In genomic region chr2:164952448-164952847, GRCm38 (mm10) we compare ENCODE assay signal across 11 mouse cellular contexts. TPM values are rescaled to one million over a fixed set of nuclear protein-coding genes. Genes with fewer than 3 reads are reported as not detected.
DNase-seq lines count a peak whose midpoint lies in the region; ATAC-seq and TF ChIP-seq lines count a peak whose summit lies in the region.
"Had no signal": no experiment of that assay in that cellular context is flagged by ENCODE, and none has a peak within 500 bp of the region (broad histone marks: within the 10 kb centered on the region; RNA-seq: fewer than 3 reads in every experiment).

No protein-coding gene starts in this region.

- TF ChIP-seq EP300 in stomach, postnatal 0 days (optimal IDR thresholded peaks at IDR 0.05): no peak

- no peak for DNase-seq in hindbrain, postnatal 0 days (ENCODE audit: low spot score)
- DNase-seq in hindbrain, embryonic 14.5 days (ENCODE audit: low spot score): no peak
- DNase-seq in neural tube, embryonic 10.5 days (ENCODE audit: extremely low spot score, low spot score): no peak
- DNase-seq in R1 (ENCODE audit: low read depth, low spot score): peak; percentile 62
- DNase-seq in stomach, postnatal 0 days (ENCODE audit: low spot score): peak; percentile 39
- DNase-seq in adrenal gland, postnatal 4 days (ENCODE audit: low spot score in 2 of 2): no peak
- DNase-seq: kidney, postnatal 10 days had no signal

- no peaks in the 10 kb centered on the region for H3K36me3 ChIP-seq in hindbrain, postnatal 0 days (ENCODE audit: insufficient read depth, low read length)
- H3K36me3 ChIP-seq in hindbrain, embryonic 14.5 days (replicated peaks; ENCODE audit: control insufficient read depth, insufficient read depth): no peaks in the 10 kb centered on the region
- no peaks in the 10 kb centered on the region for H3K36me3 ChIP-seq in neural tube, embryonic 12.5 days
- no peaks in the 10 kb centered on the region for H3K36me3 ChIP-seq in stomach, postnatal 0 days (ENCODE audit: control insufficient read depth, insufficient read depth, low read length)
- H3K36me3 ChIP-seq: heart, embryonic 15.5 days; hindbrain, embryonic 13.5 days; limb, embryonic 12.5 days had no signal

- no peaks in the 10 kb centered on the region for H3K9me3 ChIP-seq in hindbrain, postnatal 0 days (ENCODE audit: low read length)
- H3K9me3 ChIP-seq in hindbrain, embryonic 14.5 days (ENCODE audit: control insufficient read depth, low read length): no peaks in the 10 kb centered on the region
- H3K9me3 ChIP-seq in neural tube, embryonic 12.5 days: no peaks in the 10 kb centered on the region
- H3K9me3 ChIP-seq in stomach, postnatal 0 days (ENCODE audit: control insufficient read depth, low read length): no peaks in the 10 kb centered on the region
- H3K9me3 ChIP-seq: heart, embryonic 15.5 days; hindbrain, embryonic 13.5 days had no signal

- H3K4me1 ChIP-seq in hindbrain, postnatal 0 days (ENCODE audit: insufficient read depth, low read length): no peaks in the 10 kb centered on the region
- H3K4me1 ChIP-seq in hindbrain, embryonic 14.5 days (replicated peaks; ENCODE audit: control insufficient read depth, insufficient read depth, low read length): 0 out of 2 replicates have a peak, but pooled peaks cover 6% of the 10 kb centered on the region
- peaks cover 19% of the 10 kb centered on the region for H3K4me1 ChIP-seq in neural tube, embryonic 12.5 days
- H3K4me1 ChIP-seq in stomach, postnatal 0 days (replicated peaks; ENCODE audit: control insufficient read depth, insufficient read depth): no peaks in the 10 kb centered on the region; the same call in 1 of the 2 replicates

- WGBS in hindbrain, postnatal 0 days: 43% methylated on average over 13 of the region's 13 CpGs
- 42% methylated on average over 13 of the region's 13 CpGs for WGBS in hindbrain, embryonic 14.5 days
- 44% methylated on average over 13 of the region's 13 CpGs for WGBS in neural tube, embryonic 12.5 days
- 48% methylated on average over 13 of the region's 13 CpGs for WGBS in stomach, postnatal 0 days

- H3K9ac ChIP-seq in hindbrain, postnatal 0 days (replicated peaks; ENCODE audit: low read length): no peak overlapping the region
- H3K9ac ChIP-seq in hindbrain, embryonic 14.5 days: no peak overlapping the region
- H3K9ac ChIP-seq in neural tube, embryonic 12.5 days: 0 out of 2 replicates have a peak overlapping the region, but pooled peaks have one; percentile 22
- H3K9ac ChIP-seq in stomach, postnatal 0 days (ENCODE audit: low read length): no peak overlapping the region
- H3K9ac ChIP-seq: heart, embryonic 15.5 days; hindbrain, embryonic 13.5 days; limb, embryonic 12.5 days had no signal

- no peak overlapping the region for H3K27ac ChIP-seq in hindbrain, postnatal 0 days
- H3K27ac ChIP-seq in hindbrain, embryonic 14.5 days: no peak overlapping the region
- no peak overlapping the region for H3K27ac ChIP-seq in neural tube, embryonic 12.5 days
- no peak overlapping the region for H3K27ac ChIP-seq in stomach, postnatal 0 days (replicated peaks)
- H3K27ac ChIP-seq: heart, embryonic 15.5 days; hindbrain, embryonic 13.5 days; limb, embryonic 12.5 days had no signal

- peaks cover 24% of the 10 kb centered on the region for H3K27me3 ChIP-seq in hindbrain, postnatal 0 days (ENCODE audit: insufficient read depth, low read length)
- H3K27me3 ChIP-seq in hindbrain, embryonic 14.5 days (ENCODE audit: control insufficient read depth, insufficient read depth, low read length): peaks cover 63% of the 10 kb centered on the region
- H3K27me3 ChIP-seq in neural tube, embryonic 12.5 days (replicated peaks): peaks cover 80% of the 10 kb centered on the region
- peaks cover 17% of the 10 kb centered on the region; the same call in 1 of the 2 replicates for H3K27me3 ChIP-seq in stomach, postnatal 0 days (ENCODE audit: control insufficient read depth, insufficient read depth, low read length)

- peak; percentile 21; the same call in 1 of the 2 replicates for TF ChIP-seq CTCF in hindbrain, postnatal 0 days (IDR thresholded peaks at IDR 0.05; ENCODE audit: low read depth)
- peak; percentile 46 for TF ChIP-seq CTCF in stomach, postnatal 0 days (IDR thresholded peaks at IDR 0.05; ENCODE audit: low read depth)

- no peak for ATAC-seq in hindbrain, postnatal 0 days
- ATAC-seq in hindbrain, embryonic 14.5 days (ENCODE audit: low FRiP score): no peak
- no peak for ATAC-seq in neural tube, embryonic 12.5 days (ENCODE audit: low FRiP score, low read depth)
- ATAC-seq in stomach, postnatal 0 days (ENCODE audit: low FRiP score, low TSS enrichment): no peak

- no peak overlapping the region for H3K4me2 ChIP-seq in hindbrain, postnatal 0 days (ENCODE audit: low read depth, low read length)
- no peak overlapping the region for H3K4me2 ChIP-seq in hindbrain, embryonic 14.5 days (replicated peaks)
- no peak overlapping the region for H3K4me2 ChIP-seq in neural tube, embryonic 12.5 days (replicated peaks)
- H3K4me2 ChIP-seq in stomach, postnatal 0 days (replicated peaks; ENCODE audit: low read depth): no peak overlapping the region

- H3K4me3 ChIP-seq in hindbrain, postnatal 0 days (ENCODE audit: low read length): no peak overlapping the region
- no peak overlapping the region for H3K4me3 ChIP-seq in hindbrain, embryonic 14.5 days (replicated peaks; ENCODE audit: low read length)
- no peak overlapping the region for H3K4me3 ChIP-seq in neural tube, embryonic 12.5 days
- no peak overlapping the region for H3K4me3 ChIP-seq in stomach, postnatal 0 days (ENCODE audit: low read depth, low read length)
- H3K4me3 ChIP-seq: heart, embryonic 15.5 days; hindbrain, embryonic 13.5 days; limb, embryonic 12.5 days had no signal

RNA-seq across cellular contexts. Expression of gene Slc12a5, which starts 8.2 kb away (rescaled TPM):
- total RNA-seq in hindbrain, postnatal 0 days (2014; rRNA removed): 257 TPM in 2 replicates
- 67.1 and 71.0 TPM in 2 replicates for polyA plus RNA-seq in hindbrain, postnatal 0 days (2015; fragmentation: Nextera tagmentation; extraction: Ambion mirVana)
- polyA plus RNA-seq in hindbrain, embryonic 14.5 days (2014; fragmentation: Nextera tagmentation; extraction: Ambion mirVana): 62.1 and 73.6 TPM in 2 replicates
- 12.7 and 13.9 TPM in 2 replicates for polyA plus RNA-seq in neural tube, embryonic 12.5 days (2016; fragmentation: Nextera tagmentation; extraction: Ambion mirVana)
- 0.12 and 0.21 TPM in 2 replicates for polyA plus RNA-seq in stomach, postnatal 0 days (2015; fragmentation: Nextera tagmentation; extraction: Ambion mirVana)
- 10 to 100 TPM; 12.7 to 14.0 TPM for total RNA-seq in adrenal gland, postnatal 4 days (2021)

RNA-seq across cellular contexts. Expression of gene Mmp9, which starts 11.9 kb away (rescaled TPM):
- 8.8 and 14.4 TPM in 2 replicates for total RNA-seq in hindbrain, postnatal 0 days (2014; rRNA removed)
- polyA plus RNA-seq in hindbrain, postnatal 0 days (2015; fragmentation: Nextera tagmentation; extraction: Ambion mirVana): 6.7 and 7.1 TPM in 2 replicates
- polyA plus RNA-seq in hindbrain, embryonic 14.5 days (2014; fragmentation: Nextera tagmentation; extraction: Ambion mirVana): 28.8 and 33.2 TPM in 2 replicates
- polyA plus RNA-seq in neural tube, embryonic 12.5 days (2016; fragmentation: Nextera tagmentation; extraction: Ambion mirVana): 5.0 TPM in 2 replicates
- 0.87 and 1.1 TPM in 2 replicates for polyA plus RNA-seq in stomach, postnatal 0 days (2015; fragmentation: Nextera tagmentation; extraction: Ambion mirVana)
- 1 to 10 TPM; 3.4 to 5.7 TPM for total RNA-seq in adrenal gland, postnatal 4 days (2021)

RNA-seq across cellular contexts. Expression of gene Zfp335, which starts 40.9 kb away (rescaled TPM):
- total RNA-seq in hindbrain, postnatal 0 days (2014; rRNA removed): 26.5 and 28.3 TPM in 2 replicates
- polyA plus RNA-seq in hindbrain, postnatal 0 days (2015; fragmentation: Nextera tagmentation; extraction: Ambion mirVana): 9.0 and 9.2 TPM in 2 replicates
- 14.6 and 15.4 TPM in 2 replicates for polyA plus RNA-seq in hindbrain, embryonic 14.5 days (2014; fragmentation: Nextera tagmentation; extraction: Ambion mirVana)
- polyA plus RNA-seq in neural tube, embryonic 12.5 days (2016; fragmentation: Nextera tagmentation; extraction: Ambion mirVana): 14.5 and 17.2 TPM in 2 replicates
- polyA plus RNA-seq in stomach, postnatal 0 days (2015; fragmentation: Nextera tagmentation; extraction: Ambion mirVana): 3.7 and 4.3 TPM in 2 replicates
- total RNA-seq in adrenal gland, postnatal 4 days (2021): 10 to 100 TPM; 20.7 to 21.7 TPM

Comparison
In these comparisons a context has a peak if more than half of its experiments do, and no peak if none do; other contexts are left out.
1. DNase-seq: peak in R1 (single experiment) and stomach, postnatal 0 days (single experiment); none in hindbrain, postnatal 0 days (single experiment), hindbrain, embryonic 14.5 days (single experiment), neural tube, embryonic 10.5 days (single experiment) and adrenal gland, postnatal 4 days (0 of 2).
2. RNA of gene Slc12a5, which starts 8.2 kb away (polyA plus RNA-seq): 67.1 to 71.0 TPM in hindbrain, postnatal 0 days, 62.1 to 73.6 TPM in hindbrain, embryonic 14.5 days and 12.7 to 13.9 TPM in neural tube, embryonic 12.5 days; 0.12 to 0.21 TPM in stomach, postnatal 0 days; every median in the first group is over 10 times any median in the second.